ENCODE assay signal across 8 mouse cellular contexts in the genomic region with DNA sequence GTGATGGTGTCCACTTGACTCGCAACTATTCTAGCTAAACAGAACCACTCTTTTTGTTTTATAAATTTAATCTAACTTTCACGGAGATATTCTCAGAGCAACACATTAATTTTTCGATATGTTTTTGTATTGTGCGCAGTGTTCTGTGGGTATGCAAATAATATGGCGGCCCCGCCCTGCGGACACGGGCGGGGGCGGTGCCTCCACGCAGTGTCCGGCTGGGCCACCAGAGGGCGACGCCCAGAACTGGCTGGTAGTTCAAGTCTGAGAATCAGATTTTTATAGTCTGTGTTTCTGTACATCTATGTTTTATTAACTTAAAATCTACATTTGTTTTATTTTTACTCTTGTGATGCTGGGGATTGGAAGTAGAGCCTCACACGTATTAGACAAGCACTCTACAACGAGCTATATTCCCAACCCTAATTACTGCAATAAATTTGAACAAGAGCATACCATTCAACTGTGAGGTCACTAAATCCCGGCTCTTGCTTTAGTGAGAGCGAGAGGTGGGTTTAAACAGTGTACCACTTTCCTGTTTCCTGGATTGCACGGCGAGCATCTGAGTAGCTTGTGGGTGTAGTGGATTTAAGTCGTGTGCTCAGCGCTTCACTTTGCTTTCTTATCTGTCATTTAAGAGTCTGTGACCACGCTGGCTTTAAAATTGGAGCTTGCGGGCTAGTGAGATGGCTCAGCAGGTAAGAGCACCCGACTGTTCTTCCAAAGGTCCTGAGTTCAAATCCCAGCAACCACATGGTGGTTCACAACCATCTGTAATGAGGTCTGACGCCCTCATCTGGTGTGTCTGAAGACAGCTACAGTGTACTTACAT. TPM values are rescaled to one million over a fixed set of nuclear protein-coding genes. Genes with fewer than 3 reads are reported as not detected.
DNase-seq lines count a peak whose midpoint lies in the region; ATAC-seq lines count a peak whose summit lies in the region.

No protein-coding gene starts in this region.

- peaks cover 14 to 20% of the 10 kb centered on the region in 2 experiments for H3K4me1 ChIP-seq in heart, embryonic 14.5 days (ENCODE audit: control insufficient read depth in 2 of 2, insufficient read depth in 2 of 2, low read length in 2 of 2)
- peaks cover 86% of the 10 kb centered on the region for H3K4me1 ChIP-seq in liver, embryonic 12.5 days

- peak overlapping the region; percentile 93 to 96 for H3K27ac ChIP-seq in heart, embryonic 14.5 days (replicated peaks in 1 of 2; ENCODE audit: control insufficient read depth in 1 of 2, insufficient read depth in 1 of 2, low read depth in 2 of 2, low read length in 2 of 2)
- peak overlapping the region; percentile 94 for H3K27ac ChIP-seq in liver, embryonic 12.5 days

- DNase-seq in CD4-positive, CD25-positive, alpha-beta regulatory T cell, adult 2 months (ENCODE audit: low read depth, low spot score): peak; percentile 95
- peak; percentile 60 for DNase-seq in brain, embryonic 18.5 days (ENCODE audit: low read depth, low spot score)
- peak; percentile 59 for DNase-seq in fibroblast of lung, adult 2 months (ENCODE audit: low read depth)
- peak; percentile 97 for DNase-seq in kidney, postnatal 10 days
- DNase-seq in naive thymus-derived CD4-positive, alpha-beta T cell, adult 2 months (ENCODE audit: low read depth): peak; percentile 97
- DNase-seq in splenic B cell, adult 2 months (ENCODE audit: low read depth, low spot score): peak; percentile 94

- peak overlapping the region in 1 of 2 experiments; percentile 4; a peak in 1 of 4 replicates for H3K4me3 ChIP-seq in heart, embryonic 14.5 days (ENCODE audit: control insufficient read depth in 1 of 2, insufficient read depth in 1 of 2, low read depth in 1 of 2, low read length in 2 of 2)
- no peak overlapping the region; the same call in 1 of the 2 replicates for H3K4me3 ChIP-seq in liver, embryonic 12.5 days

- H3K9ac ChIP-seq in heart, embryonic 14.5 days (ENCODE audit: low read length): peak overlapping the region; percentile 71
- peak overlapping the region; percentile 57 for H3K9ac ChIP-seq in liver, embryonic 12.5 days

- H3K9me3 ChIP-seq in heart, embryonic 14.5 days (ENCODE audit: control insufficient read depth, low read length): no peaks in the 10 kb centered on the region
- no peaks in the 10 kb centered on the region for H3K9me3 ChIP-seq in liver, embryonic 12.5 days (replicated peaks)

- peak overlapping the region; percentile 27 for H3K4me2 ChIP-seq in heart, embryonic 14.5 days (ENCODE audit: low read length)
- peak overlapping the region; percentile 44 for H3K4me2 ChIP-seq in liver, embryonic 12.5 days

- no peaks in the 10 kb centered on the region for H3K36me3 ChIP-seq in heart, embryonic 14.5 days (ENCODE audit: control insufficient read depth, insufficient read depth, low read length)
- no peaks in the 10 kb centered on the region for H3K36me3 ChIP-seq in liver, embryonic 12.5 days
- H3K36me3 ChIP-seq in splenic B cell, adult 2 months (ENCODE audit: control insufficient read depth, insufficient read depth, low read length, poor library complexity, severe bottlenecking): no peaks in the 10 kb centered on the region

- H3K27me3 ChIP-seq in heart, embryonic 14.5 days (ENCODE audit: control insufficient read depth, insufficient read depth, low read length): no peaks in the 10 kb centered on the region
- H3K27me3 ChIP-seq in liver, embryonic 12.5 days (replicated peaks): no peaks in the 10 kb centered on the region
- H3K27me3 ChIP-seq in splenic B cell, adult 2 months (ENCODE audit: control insufficient read depth, insufficient read depth, low read length, poor library complexity, severe bottlenecking): no peaks in the 10 kb centered on the region

- peak; percentile 76 for ATAC-seq in heart, embryonic 14.5 days (ENCODE audit: insufficient number of reproducible peaks, insufficient read depth, low FRiP score, low read depth)
- ATAC-seq in liver, embryonic 12.5 days: peak; percentile 63

- 15% methylated on average over 26 of the region's 26 CpGs for WGBS in heart, embryonic 14.5 days
- 15% methylated on average over 26 of the region's 26 CpGs for WGBS in liver, embryonic 12.5 days (ENCODE audit: insufficient replicate concordance)

RNA-seq across cellular contexts. Expression of a gene that starts 1.8 kb away (rescaled TPM):
- polyA plus RNA-seq in heart, embryonic 14.5 days (2014; fragmentation: Nextera tagmentation; extraction: Ambion mirVana): 4.3 and 5.6 TPM in 2 replicates
- 7.7 and 8.6 TPM in 2 replicates for polyA plus RNA-seq in liver, embryonic 12.5 days (2016; fragmentation: Nextera tagmentation; extraction: Ambion mirVana)

RNA-seq across cellular contexts. Expression of a gene that starts 56.0 kb away (rescaled TPM):
- 0.36 and 0.63 TPM in 2 replicates for polyA plus RNA-seq in heart, embryonic 14.5 days (2014; fragmentation: Nextera tagmentation; extraction: Ambion mirVana)
- 0.75 and 0.79 TPM in 2 replicates for polyA plus RNA-seq in liver, embryonic 12.5 days (2016; fragmentation: Nextera tagmentation; extraction: Ambion mirVana)
